Mouse (Mus musculus) megakaryocyte progenitor cell, adult 5-6 weeks (primary cell): ENCODE measurements at regions not wholly inside any gene's neighbourhood (a gene's known extent, or its start where the extent isn't known, plus 50 kb on each side); places are given as distances from the start of the nearest gene placed in this dataset.
A peak's percentile ranks its signal among the peaks of the same experiment; 100 is the strongest.

ENCODE experiments used
- ATAC-seq: replicated peaks from 2 replicates; pipeline ENCODE4 v1.8.0; 2016; ENCODE audit warnings: mild to moderate bottlenecking, moderate TSS enrichment, inconsistent platforms; ENCODE audit not compliant: poor library complexity

DNA sequence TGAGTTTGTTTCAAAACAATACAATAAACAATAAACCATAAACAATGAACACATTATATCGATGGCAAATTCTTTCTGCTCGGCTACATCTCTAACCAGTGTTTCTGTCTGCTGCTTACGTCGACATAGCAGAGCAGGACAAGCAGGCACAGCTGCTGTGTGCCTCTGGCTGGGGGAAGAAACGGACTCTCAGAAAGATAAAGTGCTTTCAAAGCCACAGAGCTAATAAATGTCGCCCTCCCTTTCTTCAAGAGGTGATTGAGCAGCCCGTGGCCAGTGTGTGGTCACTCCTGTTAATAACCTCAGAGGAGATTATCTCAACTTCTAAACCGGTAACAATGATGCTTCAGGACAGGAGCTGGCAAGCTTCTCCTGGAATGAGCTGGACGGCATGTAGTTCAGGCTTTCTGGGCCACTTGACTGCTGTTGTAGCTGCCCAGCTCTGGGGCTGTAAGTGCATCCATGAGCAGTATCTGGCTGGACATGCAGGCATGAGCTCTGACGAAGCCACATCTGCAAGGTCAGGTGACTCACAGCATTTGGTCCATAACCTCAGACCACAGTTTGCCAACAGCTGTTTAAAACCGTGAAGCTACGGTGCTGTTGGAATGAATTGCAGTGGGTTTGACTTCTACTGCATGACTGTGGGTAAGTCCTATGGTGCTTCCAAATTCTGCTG lies 55.6 kb downstream of the Evx1 start:
- no peak for ATAC-seq

DNA sequence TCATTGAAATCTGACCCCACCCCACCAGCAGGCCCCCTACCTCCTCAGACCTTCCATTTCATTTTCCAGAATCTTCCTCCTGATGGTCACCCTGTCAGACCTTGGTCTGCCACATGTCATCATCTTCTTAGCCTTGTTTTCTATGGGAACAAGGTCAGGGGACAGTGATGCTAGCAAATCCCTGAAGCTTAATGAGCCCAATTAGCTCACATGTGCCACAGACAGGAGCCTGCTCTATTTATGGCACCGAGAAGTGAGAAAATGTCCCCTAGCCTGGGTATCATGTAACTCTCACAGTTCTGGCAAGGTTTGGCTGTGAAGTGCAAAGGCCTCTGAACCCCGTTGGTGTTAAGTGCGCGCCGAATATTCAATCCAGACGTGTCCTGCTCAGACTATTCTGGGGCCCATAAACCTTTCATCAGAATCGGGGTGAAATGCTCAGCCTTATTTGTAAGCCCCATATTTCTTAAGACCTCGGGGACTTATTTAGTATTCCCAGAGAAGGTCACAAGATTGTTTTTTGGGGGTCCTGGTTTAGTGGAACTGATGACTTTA lies 57.6 kb downstream of the Evx1 start:
- ATAC-seq: no peak

DNA sequence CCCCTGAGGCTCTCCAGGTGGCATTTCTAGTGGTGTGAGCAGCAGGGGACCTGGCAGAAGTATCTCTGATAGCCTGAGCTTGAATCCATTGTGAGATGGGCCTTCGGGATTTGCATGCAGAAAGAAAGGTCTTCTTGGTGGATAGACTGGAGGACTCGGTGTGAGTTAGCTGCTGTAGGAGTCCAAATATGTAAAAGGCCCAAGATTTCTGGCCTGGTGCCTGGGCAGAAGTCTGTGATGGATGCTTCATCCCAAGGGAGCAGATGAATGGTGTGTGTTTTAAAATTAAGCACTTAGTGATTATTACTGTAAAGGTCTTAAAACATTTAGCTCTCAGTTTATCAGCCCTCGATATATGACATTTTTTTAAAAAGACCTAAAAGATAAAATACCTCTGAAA lies 65.8 kb downstream of the Evx1 start:
- ATAC-seq: no peak

DNA sequence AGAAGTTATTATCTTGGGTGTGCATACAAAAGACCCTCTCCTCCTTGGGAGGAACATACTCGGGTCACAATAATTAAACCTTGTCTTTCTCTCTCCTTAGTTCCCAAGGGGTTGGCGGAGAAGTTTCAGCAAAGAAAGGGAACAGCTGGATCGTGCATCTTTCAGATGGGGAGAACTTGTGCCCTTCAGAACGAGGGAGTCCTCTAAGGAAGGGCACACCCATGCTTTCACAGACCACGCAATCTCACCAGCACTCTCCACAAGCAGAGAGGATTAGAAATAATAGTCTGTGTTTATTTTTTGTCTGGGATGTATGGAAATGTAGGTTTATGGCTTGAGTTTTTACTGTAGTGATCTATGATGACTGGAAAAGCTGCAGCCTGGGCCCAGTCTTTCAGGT lies 66.3 kb downstream of the Evx1 start:
- no peak for ATAC-seq

DNA sequence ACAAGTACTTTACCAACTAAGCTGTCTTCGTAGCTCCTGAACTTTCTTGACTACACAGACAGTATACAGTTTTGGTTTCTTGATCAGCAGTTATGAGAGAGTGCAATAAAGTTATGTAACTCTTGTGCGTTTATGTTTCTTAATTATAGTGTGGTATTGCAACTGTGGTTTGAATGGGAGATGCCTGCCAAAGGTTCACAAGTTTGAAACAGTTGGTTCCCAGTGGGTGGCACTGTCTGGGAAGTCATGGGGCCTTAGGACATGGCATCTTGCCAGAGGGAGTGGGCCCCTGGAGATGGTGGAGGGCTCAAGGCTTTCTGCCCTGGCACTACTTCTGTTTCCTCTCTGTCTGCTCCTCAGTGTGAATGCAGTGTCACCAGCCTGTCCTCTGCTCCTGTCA lies 71.7 kb downstream of the Evx1 start:
- peak; percentile 50 for ATAC-seq

DNA sequence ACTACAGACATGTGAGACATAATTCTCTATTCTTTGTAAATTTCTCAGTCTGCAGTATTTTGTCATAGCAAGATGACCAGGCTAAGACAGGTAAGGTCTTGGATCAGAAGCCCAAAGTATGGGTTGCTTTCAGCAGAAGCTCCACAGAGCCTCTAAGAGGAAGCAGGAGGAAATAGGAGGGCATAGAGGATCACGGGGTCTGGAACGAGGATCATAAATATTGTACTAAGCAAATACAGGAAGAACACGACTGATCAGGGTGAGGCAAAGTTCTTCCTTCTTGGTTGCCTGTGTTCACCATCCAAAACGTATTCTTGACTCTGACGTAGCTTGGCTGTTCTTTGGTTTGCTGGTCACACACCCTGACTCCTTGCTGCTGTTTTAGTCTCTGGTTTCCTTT lies 88.1 kb downstream of the Evx1 start:
- 0 out of 2 replicates have a peak, but pooled peaks have one; percentile 29 for ATAC-seq

DNA sequence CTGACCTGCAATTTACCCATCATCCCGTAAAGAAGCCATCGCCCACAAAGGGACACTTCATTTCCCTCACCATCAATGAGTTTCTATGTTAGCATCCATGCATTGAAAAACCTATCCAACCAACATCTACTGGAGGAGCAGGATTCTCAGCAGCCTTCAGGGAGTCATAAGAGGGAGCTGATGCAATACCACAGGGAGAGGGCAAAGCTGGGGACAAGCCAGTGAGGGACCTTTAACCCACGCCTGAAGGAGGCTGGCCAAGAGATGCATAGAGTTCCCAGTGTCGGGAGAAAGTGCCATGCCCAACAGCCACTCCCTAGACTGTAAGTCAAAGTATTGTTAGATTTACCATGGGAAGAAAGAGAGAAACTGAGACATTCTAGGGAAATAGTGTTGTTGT lies 96.7 kb downstream of the Evx1 start:
- ATAC-seq: no peak

DNA sequence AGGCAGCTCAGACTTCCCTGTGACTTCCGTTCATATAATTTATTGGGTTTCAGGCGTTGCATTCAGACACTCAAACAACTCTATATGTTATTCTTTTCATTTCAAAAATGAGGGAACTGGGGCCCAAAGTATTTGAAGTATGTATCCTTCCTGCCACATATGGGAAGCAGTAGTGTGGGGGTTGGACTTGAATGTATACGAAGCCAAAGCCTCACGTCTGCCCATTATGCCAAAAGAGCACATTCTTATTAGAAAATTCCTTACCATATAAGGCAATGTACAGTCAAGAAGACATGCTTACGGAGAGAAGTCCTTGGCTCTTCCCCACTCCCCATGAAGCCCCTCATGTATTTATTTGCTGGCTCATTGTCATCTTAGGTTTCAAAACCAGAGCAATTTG lies 97.4 kb downstream of the Evx1 start:
- no peak for ATAC-seq

DNA sequence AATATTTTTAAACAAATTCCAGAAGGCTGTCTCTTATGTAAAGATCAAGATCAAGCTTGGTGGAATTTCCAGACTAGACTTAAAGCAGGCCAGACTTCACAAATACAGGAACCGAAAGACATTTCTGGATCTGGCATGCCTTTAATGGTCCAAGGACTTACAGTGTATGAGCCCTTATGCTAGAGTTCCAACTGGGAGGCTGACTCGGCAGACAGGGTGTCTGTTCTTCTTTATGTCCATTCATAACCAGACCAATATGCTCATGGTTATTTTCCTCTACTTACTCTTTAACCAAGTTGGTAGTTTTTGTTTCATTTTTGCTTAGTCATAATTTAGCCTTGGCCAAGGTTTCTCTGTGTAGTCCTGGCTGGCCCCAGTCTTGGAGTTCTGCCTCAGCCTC lies 98.0 kb downstream of the Evx1 start:
- no peak for ATAC-seq

DNA sequence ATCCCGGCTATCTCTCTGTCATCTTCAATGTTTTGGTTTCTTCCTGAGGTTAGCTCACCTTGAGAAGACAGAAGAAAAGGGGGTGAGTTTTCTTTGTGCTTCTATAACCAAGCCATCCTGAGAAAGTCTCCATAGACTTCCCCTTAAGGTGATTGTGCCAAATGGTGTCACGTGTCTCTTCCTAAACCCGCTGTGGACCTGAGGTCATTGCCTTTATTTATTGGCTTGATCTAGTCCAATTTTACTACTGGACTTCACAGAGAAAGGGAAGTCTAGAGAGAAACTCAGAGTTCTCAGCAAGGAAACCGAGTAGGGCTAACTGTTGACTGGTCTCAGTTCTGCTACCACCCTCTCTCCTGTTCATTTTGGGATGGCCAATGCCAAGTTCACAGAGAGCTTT lies 100.3 kb downstream of the Evx1 start:
- no peak for ATAC-seq

DNA sequence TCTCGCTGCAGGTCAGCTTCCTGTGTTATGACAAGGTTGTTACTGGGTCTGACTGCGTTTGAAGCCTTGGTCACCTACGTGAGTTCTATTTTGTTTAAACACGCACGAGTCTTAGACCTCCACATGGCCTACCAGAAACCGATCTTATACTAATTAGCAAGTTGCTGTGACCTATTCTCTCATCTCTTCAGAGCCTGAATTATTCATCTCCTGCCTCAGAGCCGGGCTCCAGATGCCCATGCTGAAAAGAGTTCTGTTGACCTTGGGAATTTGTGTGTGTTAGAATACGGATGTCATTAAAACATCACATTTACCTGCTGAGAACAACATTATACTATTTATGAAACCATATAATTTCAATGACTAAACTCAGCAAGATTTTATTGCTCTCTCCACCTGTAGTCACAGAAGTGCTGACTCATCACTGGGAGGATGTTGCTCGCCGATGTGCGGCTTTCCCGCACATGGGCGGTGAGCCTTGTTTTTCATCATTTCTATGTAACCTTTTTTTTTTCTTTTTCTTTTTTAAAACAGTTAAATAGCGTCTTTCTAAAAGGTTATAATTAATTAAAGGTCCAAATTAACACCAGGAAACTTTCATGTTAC lies 102.1 kb downstream of the Evx1 start:
- ATAC-seq: no peak

DNA sequence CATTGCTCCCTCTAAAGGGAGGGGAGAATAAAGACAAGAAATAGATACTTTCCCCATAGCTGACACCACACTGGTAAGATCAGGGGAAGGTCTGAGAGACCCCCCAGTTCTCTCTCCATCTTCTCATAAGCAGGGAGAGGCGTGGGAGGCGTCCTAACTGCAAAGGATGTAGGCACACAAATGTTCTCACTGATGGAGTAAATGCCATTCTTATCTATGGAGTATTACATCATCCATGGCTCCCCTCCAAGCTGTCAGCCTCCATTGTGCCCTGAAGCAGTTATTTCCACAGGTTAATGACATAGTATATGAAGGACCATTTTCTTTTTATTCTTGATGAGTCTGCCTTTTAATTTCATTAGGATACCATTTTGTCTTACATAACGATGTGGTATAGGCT lies 103.2 kb downstream of the Evx1 start:
- ATAC-seq: no peak

DNA sequence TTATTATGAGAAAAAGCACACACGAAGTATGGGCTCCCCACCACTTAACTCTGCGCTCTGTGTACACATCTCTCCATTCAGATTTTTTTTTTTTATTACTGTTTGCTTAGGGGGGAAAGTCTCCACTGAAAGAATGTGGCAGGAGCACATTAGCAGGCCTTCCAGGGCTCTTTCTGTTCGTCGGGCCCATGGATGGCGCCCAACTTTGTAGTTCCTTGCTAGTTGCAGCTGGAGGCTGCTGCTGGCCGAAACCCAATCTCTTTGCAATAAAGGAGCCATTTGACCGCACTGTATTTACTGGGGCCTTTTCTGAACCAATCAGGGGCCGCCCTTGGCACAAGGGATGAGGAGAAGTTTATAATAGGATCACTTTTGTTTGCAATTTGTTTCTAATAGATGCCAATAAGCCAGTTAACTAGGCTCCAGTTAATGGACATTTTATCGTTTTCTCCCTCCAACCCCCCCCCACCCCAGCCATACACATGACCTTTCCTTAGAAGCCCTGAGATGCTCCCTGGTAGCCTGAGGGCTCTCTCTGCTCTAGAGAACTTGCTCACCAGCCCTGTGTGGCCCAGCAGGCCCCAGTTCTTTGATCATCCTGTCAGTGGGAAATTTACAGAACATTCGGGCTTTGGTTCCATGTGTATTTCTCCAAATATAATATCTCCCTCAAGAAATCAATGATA lies 104.3 kb downstream of the Evx1 start:
- no peak for ATAC-seq

DNA sequence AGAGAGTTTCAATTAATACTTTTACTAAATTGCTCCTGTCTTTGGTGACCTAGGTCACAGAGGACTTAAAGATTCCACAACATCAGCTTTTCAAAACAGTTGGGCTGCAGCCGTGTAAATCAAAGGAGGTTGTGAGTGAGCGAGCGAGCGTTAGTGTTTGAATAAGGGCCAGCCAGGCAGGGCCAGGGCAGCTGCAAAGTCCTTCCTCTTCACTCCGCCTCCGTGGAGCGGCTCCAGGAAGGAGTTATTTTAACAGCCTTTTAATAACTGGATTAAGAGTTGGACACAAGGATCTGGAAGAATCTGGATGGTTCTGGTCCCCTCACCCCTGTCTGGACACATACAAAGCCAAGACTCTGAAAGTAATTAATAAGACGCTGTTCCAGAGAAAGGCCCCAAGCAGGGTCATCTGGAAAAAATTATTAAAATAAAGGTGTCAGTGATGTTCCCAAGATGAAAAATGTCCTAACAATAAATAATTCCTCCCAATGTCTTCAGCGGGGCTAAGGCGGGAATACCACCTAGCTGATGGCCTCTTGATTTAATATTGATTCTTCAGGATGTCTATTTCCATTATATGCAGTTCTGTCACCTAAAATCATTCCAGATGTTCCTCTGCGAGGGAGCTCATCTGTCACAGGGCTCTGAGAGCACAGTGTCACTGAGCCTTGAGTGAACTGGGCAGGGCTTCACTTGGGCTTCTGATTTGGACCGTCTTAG lies 105.3 kb downstream of the Evx1 start:
- ATAC-seq: no peak

DNA sequence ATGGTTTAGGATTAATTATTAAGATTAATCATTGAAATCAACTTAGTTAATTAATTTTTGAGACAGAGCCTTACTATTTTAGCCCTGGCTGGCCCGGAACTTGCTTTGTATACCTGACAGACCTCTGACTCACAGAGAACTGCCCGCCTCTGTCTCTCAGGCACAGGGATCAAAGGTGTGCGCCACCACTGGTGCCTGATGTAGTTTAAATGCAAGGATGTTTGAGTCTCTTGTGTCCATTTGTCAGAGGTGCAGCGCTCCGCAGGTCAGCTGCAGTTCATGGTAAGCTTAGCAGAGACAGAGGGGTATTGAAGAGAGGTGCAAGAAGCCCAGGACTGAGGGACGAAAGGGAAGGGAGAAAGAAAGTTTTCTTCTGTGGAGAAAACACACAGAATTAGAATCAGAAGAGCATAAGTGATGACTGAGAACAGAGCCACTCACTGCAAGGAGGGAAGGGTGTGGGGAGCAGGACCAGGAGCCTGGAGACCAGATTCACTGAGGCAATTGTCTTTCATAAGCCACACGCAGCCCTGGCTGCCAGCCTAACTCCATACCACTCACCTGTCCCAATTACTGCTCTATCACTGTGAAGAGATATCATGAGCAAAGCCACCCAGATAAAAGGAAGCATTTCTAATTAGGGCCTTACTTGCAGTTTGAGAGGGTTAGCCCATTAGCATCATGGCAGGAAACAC lies 107.1 kb downstream of the Evx1 start:
- no peak for ATAC-seq

DNA sequence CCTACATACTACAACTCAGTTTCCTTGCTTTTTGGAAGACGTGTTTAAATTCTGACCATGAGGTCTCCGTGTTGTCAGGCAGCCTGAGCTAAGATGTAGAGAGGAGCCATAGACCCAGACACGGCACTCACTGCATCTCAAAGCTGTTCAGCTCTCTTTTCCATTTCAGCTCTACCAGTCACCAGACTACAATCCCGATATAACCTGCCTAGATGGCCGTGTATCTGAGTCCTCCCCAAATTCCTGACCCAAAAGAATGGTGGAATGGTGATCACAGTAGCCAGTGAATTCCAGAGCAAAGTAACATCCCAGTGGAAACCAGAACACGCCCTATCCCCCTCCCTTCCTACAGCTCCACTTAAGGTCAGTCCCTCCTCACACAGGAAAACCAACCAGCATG lies 108.5 kb downstream of the Evx1 start:
- no peak for ATAC-seq

DNA sequence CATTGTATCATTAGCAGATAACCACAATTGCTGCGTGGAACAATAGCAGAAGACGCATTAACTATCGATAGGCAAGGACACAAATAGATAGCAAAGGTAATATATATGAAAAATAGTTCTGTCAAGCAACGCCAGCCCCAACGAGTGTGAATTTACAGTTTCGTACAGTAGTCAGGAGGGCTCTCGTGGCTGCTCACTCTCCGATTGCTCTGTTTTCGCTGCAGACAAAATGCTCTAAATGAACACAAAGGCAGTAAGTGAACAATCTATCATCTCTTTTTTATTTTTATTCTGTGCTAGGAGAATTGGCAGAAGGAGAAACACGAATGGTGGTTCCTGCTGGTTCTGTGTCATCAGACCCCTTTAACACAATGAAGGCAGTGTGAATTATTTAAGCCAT lies 109.4 kb downstream of the Evx1 start:
- ATAC-seq: no peak

DNA sequence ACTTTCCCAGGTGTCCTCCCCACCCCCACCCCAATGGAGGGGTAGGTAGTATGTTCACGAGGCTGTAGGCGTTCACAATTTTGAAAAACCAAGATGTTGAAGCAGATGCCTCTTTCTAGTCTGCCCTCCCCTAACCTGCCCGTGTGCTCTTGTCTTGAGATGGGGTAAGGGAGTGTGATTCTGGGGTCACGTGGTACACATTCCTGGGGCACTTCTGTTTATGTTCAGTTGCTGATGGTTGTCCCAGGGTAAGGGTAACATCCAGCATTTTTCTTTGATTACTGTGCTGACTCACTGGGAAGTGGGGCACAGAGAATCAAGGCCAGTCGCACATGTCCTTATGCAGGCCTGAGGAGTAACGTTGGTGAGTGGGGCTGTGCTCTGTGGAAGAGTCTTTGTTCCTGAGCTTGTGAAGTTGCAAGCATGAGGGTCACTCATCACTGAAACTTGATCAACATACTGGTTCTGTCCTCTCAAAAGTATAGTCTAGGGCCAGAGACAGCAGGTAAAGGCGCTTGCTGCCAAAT lies 110.3 kb downstream of the Evx1 start:
- no peak for ATAC-seq

DNA sequence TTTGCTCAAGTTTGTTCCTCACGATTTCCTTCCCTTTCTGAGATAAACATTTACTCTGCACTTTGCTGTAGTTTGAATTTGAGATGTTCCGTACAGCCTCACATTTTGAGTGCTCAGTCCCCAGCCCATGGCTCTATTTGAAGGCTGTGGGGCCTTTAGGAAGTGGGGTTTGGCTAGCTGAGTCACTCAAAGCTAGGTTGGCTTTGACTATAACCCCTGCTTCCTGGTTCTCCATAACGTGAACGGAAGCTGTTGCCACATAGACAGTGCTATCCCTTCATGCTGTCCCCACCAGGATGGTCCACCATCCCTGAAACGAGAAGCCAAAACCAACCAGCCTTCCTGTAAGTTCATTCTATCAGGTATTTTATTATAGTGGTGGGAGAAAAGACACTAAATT lies 111.1 kb downstream of the Evx1 start:
- peak; percentile 50 for ATAC-seq

DNA sequence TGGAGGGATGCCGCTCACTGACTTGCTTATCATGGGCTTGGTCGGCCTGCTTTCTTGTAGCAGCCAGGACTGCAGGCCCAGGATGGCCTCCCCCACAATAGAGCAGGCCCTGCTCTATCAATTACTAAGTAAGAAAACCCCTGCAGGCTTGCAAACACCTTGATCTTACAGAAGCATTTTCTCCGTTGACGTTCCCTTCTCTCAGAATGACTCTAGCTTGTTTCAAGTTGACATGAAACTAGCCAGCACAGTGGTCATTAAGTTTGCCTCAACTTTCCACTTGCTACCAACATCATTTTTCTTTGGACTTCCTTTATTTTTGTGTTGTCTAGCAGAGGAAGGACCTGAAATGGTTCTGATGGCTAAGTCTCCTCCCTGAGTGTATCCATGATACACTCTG lies 111.8 kb downstream of the Evx1 start:
- ATAC-seq: no peak
